In genomic region chr2:146556148-146556547, GRCm38 (mm10) we compare ENCODE assay signal across 16 mouse cellular contexts.
"Had no signal": no experiment of that assay in that cellular context is flagged by ENCODE, and none has a peak within 500 bp of the region (broad histone marks: within the 10 kb centered on the region; RNA-seq: fewer than 3 reads in every experiment).

No protein-coding gene starts in this region.

- H3K4me1 ChIP-seq: neural tube, embryonic 13.5 days; neural tube, embryonic 15.5 days had no signal

- H3K36me3 ChIP-seq: neural tube, embryonic 13.5 days; neural tube, embryonic 15.5 days; stomach, embryonic 15.5 days had no signal

- H3K4me3 ChIP-seq: neural tube, embryonic 13.5 days; neural tube, embryonic 15.5 days; stomach, embryonic 15.5 days had no signal

- H3K27me3 ChIP-seq: neural tube, embryonic 13.5 days; neural tube, embryonic 15.5 days; stomach, embryonic 15.5 days had no signal

- H3K27ac ChIP-seq: neural tube, embryonic 13.5 days; neural tube, embryonic 15.5 days; stomach, embryonic 15.5 days; stomach, postnatal 0 days had no signal

- H3K9ac ChIP-seq: neural tube, embryonic 13.5 days; neural tube, embryonic 15.5 days; stomach, embryonic 15.5 days had no signal

- DNase-seq: retina, postnatal 1 day; right cerebral cortex, adult 18-20 months; right cerebral cortex, postnatal 14 days; right cerebral cortex, postnatal 25 days; right cerebral cortex, postnatal 4 days; spleen, adult 18-20 months; thymus, adult 18-20 months; thymus, adult 2 months; thymus, postnatal 14 days; thymus, postnatal 25 days; thymus, postnatal 36 days; thymus, postnatal 4 days had no signal

- H3K4me2 ChIP-seq: neural tube, embryonic 13.5 days; neural tube, embryonic 15.5 days; stomach, embryonic 15.5 days had no signal

- H3K9me3 ChIP-seq: neural tube, embryonic 13.5 days; neural tube, embryonic 15.5 days; stomach, embryonic 15.5 days had no signal
